Mouse (Mus musculus) 3134 (cell line): ENCODE results near the gene Brd3.

Source experiments
- DNase-seq: peaks from one replicate; pipeline ENCODE4 v3.0.0-alpha.2; 2011; ENCODE audit warnings: low spot score; ENCODE audit not compliant: insufficient read length; ENCODE audit errors: extremely low read depth

The Brd3 gene

GRCm38 (mm10) chr2:27430621-27431020, 76.8 kb downstream of the Brd3 start:
- no peak for DNase-seq

DNA sequence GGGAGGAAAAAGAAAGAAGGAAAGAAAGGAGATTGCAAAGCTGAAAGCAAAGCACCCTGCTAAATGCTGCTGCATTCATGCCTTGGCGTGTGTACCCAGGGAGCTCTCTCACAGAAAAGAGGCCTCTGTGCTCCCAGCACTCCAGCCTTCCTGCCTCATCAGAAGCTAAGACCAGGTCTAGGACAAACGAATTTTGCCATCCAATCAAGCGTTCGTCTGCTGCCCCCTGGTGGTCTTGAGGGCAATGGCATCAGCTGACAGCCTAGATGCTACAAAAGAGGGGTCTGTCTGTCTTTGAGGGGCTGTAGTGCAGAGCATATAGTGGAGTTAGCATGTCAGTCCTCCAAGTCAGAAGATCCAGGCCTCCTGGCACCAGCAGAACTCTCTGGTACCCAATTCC, 79.4 kb downstream of the Brd3 start:
- no peak for DNase-seq

GRCm38 (mm10) chr2:27426855-27427457, 80.5 kb downstream of the Brd3 start, which contains the start of gene Vav2:
Gene Vav2 (minus strand): TSS chr2:27427033.
- peak; percentile 90 for DNase-seq

DNA sequence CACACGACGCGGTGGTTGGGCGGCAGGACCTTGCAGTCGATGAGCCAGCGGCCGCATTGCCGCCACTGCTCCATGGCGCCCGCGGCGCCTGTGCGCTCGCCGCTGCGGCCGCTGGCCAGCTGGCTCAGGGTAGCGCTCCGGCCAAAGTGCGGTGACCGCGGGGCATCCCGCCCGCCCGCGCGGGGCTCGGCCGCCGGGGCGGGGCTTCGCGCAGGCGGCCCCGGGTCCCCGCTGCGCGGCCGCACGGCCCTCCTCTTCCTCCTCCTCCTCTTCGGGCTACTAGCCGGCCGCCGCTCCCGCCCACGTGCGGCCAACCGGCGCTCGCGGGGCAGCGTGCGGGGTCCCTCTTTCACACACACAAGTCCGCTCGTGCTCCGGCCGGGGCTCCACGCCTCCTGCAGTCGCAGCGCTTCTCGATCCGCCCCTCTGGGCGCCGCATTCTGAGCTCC, 81.0 kb downstream of the Brd3 start:
- no peak for DNase-seq

- peak; percentile 76 for DNase-seq
Measured at GRCm38 (mm10) chr2:27425751-27426405, 81.6 kb downstream of the Brd3 start.

GRCm38 (mm10) chr2:27425161-27425611, 82.3 kb downstream of the Brd3 start:
- peak; percentile 58 for DNase-seq

- DNase-seq: no peak
Measured at GRCm38 (mm10) chr2:27423596-27423995, 83.9 kb downstream of the Brd3 start.

- peak; percentile 22 for DNase-seq
Measured at GRCm38 (mm10) chr2:27421293-27422068, 86.0 kb downstream of the Brd3 start.

GRCm38 (mm10) chr2:27418577-27419070, 88.8 kb downstream of the Brd3 start:
- DNase-seq: no peak

- no peak for DNase-seq
Measured at GRCm38 (mm10) chr2:27417648-27418153, 89.8 kb downstream of the Brd3 start.

- peak; percentile 53 for DNase-seq
Measured at GRCm38 (mm10) chr2:27416425-27416824, 91.0 kb downstream of the Brd3 start.

DNA sequence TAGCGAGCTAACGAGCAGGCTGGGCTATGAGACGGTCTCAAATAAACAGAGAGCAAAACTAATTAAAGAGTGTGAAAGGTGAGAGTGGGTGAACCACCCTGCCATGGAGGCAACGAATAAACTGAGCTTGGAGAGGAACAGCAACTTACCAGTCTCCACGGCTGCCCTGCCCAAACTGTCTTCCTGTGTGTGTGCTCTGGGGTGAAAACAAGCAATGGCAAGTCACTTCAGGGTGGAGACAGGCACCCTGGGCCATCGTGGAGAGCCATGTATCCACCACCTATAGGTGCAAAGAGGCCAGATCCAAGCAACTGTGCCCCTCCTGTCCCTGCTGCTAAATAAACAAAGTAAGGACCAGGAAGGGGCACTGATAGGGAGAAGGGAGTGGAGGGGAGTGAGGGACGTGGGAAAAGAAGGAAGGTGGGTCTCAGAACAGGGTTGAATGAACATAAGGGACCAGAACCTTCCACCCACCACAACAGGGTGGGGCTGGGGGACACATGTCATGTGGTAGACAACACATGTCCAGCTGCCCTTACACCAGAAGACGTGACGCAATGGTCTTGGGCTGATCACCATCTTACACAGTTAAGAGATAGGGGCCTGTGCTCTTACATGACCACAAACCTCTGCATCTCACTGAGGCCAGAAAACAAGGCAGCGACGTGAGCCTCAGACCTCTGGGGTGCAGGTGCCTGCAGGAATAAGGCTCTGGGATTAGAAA, 92.2 kb downstream of the Brd3 start:
- no peak for DNase-seq

DNA sequence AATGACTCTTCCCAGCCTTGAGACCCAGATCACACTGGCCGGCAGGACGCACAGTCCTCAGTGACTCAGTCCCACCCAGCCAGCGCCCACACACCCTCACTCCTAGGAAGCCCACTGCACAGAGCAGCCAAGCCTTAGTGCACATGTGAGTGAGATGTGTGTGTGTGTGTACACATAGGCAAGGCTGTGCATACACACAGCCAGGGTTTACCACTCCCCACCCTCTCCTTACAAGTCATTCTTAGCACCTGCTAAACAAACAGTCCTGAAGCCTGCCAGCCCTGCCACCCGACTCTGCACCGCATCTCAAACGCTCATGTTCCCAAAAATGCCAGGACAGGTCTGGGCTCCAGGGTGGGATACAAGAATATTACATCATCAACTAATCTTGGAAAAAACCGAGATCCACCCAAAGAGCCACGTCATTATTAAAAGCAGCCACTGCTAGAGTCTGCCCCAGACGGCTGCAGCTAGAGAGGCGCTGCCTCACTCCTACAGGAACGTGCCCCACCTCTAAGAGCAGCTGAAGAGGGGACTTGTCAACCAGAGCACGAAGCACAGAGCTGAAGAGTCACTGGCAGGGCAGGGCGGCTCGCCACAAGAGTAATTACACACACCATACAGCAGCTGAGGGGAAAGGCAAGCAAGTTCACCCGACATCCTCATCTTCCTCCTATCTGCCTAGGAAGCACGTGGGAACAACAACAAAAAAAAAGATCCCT, 93.4 kb downstream of the Brd3 start:
- no peak for DNase-seq

DNA sequence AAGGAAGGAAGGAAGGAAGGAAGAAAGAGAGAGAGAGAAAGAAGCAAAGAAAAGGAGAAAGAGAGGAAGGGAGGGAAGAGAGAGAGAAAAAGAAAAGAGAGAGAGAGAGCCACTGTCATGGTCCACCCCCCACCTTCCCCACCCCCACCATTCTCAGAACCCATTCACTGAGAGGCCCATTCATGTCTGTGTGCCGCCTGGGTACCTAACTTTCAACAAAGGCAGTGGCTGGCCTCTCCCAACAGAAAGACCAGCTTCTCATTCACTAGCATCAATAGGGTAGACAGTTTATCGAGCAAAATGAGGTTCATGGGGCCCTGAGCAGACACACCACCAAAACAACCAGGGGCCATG, 93.9 kb downstream of the Brd3 start:
- no peak for DNase-seq

DNA sequence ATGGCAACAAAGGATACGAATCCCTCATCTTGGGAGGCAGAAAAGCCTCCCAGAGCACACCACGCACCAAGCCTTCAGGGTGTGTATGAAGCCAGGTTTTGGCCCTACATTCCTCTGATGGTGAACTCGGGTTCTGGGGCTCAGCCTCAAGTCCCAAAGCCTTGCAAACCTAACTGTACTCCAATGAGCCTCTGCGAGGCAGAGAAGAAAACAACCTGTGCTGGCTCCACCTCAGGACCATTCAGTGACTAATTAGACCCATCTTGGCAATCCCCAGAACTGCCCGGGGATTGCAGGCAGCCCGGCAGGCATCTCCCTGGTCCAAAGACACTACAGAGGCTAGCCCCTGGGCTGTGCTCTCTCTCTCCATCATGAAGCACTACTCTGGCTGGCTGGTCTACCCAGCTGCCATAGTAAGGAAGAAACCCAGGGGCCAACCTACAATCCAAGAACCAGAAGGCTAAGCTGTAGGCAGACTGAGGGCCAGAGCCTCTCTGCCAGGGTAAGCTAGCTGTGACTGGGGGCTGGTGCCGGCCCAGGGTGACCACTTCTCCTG, 95.1 kb downstream of the Brd3 start:
- DNase-seq: no peak

- DNase-seq: no peak
Measured at GRCm38 (mm10) chr2:27411688-27412174, 95.7 kb downstream of the Brd3 start.

DNA sequence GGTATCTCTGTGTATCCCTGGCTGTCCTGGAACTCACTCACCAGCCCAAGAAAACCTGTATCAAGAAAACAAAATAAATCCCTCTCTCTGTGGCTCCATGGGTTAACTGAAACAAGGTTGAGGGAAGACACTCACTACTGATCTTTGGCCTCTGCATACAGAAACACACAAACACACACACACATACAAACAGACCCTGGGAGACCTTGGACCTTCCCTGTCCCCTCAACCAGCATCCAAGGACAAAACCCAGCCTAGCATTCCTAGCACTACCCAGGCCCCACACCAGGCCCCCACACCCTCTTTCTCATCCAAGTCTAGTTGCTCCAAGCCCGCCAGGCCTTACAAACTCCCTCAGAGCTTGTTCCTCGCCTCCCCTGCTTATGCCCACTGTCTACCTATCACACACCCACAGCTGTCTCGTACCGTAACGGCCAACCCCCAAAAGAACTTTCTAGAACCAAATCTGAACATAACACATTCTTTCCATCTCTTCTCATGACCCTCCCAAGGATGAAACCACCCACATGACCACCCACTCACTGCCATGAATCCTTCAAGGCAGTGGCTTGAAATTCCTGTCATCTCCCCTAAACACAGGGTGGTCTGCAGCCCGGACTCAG, 96.8 kb downstream of the Brd3 start:
- no peak for DNase-seq

DNA sequence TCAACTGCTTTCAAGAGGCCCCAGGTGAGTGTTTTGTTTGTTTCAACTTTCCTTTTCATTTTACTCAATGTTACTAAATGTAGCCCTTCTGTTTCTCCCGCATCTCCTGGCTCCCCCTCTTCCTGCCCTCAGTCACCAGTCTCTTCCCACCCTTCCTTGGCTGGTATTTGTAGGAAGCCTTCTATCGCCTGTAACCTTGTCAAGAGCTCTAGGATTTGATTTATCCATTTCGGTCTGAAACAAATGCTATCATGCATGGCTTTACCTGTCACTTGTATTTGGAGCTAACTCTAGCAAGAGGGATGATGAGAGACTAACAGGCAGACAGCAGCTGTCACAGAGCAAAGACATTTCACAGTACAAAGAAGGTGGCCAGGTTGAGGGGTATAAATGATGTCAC, 99.3 kb downstream of the Brd3 start:
- DNase-seq: no peak

DNA sequence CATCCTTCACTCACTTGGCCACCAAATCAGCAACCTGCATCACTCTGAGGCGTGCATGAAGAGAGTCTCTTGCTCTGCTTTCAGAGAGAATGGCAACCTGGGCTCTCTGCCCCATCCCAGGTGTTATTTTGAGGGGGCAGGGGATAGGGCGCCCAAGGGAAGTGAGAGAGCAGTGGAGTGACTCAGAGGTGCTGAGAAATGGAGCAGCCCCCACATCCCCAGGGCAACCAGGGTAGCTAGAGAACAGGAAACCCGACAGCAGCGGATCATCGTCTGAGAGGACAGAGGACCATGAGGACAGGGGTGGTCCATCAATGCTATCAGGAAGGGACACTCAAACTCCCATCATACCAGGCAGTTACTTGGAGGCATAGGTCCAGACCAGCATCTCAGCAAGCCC, 100.5 kb downstream of the Brd3 start:
- DNase-seq: no peak
